Mouse (Mus musculus): ENCODE measurements at regions not wholly inside any gene's neighbourhood (a gene's known extent, or its start where the extent isn't known, plus 50 kb on each side); places are given as distances from the start of the nearest gene placed in this dataset.
"Not testable (repeated sequence)": the region's sequence is repeated elsewhere in the genome, so short reads cannot be mapped to it uniquely, and the experiment has no call there.

DNA sequence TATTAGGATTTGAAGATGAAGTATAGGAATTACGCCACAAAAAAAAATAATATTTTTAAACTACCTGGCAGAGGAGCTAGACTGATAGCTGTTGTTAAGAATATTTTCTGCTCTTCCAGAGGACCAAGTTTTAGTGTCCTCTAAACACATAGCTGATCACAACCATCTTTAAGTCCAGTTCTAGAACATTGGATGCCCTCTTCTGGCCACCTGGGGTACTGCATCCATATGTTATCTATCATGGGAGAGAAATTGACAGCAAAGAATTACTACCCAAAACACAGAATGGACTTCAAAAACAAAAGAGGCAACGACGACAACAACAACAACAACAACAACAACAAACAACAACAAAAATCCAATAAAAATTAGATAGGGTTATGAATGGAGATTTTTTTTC is 71.0 kb upstream of the Prl4a1 start:
- DNase-seq (ENCODE audit: inconsistent age in 2 of 2, low spot score in 1 of 2), result peak; percentile 33 to 82

- not testable (repeated sequence) for DNase-seq (ENCODE audit: inconsistent age in 2 of 2, low spot score in 1 of 2)
Measured at GRCm38 (mm10) chr13:27960421-27960820, 55.6 kb upstream of the Prl4a1 start.

- DNase-seq (ENCODE audit: inconsistent age in 2 of 2, low spot score in 1 of 2), result not testable (repeated sequence)
Measured at GRCm38 (mm10) chr13:27962381-27962780, 53.6 kb upstream of the Prl4a1 start.

GRCm38 (mm10) chr13:27966021-27966420 is 50.0 kb upstream of the Prl4a1 start:
- DNase-seq (ENCODE audit: inconsistent age in 2 of 2, low spot score in 1 of 2), result not testable (repeated sequence)
